Mouse (Mus musculus) urinary bladder, postnatal 10 days (tissue): ENCODE data around the gene Gramd1b.

Source experiments
- DNase-seq: peaks from one replicate; pipeline ENCODE4 v3.0.0; 2022; ENCODE audit warnings: low spot score

Gene Gramd1b

DNA sequence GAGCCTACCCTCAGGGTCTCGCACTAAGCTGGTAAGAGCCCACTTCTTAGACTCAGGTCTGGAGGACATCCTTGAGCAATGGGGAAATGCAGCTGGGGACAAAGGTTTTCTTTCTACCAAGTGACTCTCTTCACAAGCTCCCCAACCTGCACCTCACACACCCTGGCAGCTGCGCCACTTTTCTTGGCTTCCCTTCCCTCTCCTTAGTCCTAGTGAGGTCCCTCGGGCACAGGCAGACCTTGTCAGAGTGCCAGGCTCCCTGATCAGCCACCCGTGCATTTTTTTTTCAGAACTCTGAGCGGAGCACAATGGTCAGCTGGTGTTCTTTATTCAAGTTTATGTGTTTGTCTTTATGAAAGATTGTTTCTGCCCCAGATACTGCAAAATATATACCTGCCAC, 194.5 kb downstream of the Gramd1b start:
- DNase-seq, result no peak

DNA sequence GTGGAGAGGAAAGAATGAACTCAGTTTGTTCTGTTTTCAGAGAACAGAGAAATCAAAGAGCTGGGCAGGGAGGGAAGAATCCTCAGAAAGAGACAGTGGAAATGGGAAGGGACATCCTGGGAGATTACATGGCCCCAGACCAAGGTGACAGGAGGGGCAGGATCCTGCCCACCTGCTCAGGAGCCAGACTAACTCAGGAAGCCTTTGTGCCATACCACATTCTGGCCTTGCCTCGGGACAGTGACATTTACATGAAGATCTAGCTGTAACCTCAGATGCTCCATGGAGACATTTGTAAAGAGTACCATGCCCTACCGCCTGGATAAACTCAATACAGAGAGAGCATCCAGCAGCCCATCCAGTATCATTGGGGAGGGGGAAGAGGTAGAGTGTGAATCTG, 196.6 kb downstream of the Gramd1b start:
- DNase-seq, result no peak

DNA sequence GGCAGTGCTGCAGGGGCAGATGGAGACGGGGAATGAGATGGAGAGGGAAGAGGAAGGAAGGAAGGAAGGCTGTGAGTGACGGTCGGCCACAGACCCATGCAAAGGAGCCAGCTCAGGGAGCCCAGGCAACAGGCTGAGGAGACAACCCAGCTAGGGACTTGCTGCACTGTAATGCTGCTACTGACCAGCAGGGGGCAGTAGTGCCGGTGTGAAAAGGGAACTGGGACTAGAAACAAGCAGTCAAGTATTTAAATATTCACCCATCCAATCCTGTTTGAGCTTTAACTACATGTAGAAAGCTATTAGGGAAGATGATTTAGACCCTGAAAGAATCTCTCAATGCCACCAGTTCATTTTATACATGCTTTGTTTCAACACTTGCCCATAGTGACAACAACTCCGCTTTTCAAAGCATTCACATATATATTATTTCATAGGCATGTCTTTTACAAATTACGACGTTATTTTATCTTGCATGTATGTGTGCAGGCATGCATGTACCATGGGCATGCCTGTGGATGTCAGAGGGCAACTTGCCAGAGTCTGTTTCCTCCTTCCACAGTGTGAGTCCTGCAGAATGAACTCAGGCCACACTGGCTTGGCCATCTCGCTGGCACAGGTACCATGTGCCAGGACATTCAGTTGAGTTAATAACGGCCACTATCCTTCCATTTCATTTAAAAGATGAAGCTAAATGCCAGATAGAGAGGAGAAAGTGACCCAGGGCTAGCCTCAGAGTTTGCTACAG, 197.4 kb downstream of the Gramd1b start:
- peak; percentile 33 for DNase-seq

DNA sequence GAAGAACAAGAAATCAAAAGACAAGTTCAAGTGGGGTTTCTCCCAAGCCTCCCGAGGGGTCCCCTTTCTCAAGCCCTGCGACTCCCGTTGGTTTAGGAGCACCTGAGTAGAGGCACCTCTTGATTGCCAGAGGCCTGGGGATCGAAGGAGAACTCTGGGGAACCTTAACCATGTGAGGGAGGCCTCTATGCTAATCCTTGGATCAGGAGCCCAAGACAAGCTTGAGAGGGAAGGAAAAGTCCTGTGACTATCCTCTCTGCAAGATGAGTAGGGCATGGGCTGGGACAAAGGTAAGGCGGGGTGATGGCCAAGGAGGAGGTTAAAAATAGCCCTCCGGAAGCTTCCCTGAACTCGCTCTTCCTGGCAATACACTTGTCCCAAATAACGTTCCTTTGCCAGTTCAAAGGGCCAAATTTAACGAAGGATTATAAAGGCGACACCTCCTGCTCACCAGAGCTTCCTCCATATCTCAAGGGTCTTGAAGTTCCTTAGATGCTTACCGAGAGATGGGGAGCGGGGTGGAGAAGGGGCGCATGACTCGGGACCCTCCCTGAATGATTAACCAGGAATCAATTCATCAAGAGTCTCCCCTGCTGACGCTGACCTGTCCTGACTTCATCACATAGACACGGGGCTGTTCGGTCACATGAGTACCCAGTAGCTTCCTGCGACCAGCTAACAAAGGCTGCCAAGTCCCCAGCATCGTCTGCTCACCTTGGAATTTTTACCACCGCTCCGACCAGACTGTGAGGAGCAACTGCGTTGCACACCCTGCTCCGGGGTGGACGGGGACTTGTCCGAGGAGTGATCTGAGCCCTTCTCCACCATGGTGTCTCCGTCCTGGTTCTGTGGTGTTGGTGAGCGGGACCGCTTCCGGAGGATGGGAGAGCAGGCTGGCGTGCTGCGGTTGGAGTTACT, 198.2 kb downstream of the Gramd1b start:
- no peak for DNase-seq

DNA sequence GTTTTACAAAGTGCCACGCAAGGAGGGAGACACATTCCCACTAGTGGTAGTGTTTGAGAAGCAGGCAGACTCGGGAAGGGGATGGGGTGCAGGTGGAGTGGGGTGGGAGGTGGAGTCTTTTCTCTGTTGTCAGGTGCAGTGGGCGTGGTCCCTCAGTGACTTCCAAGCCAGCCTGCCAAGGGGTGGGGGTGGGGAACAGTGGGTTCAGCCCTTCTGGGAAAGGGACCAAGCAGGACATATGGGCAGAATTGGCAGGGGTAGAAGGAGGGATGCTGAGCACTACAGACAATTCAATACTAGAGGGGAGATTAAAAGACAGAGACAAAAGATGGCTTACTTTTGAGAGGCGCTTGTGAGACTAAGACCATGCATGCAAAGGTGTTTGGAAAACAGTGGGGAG, 198.9 kb downstream of the Gramd1b start:
- no peak for DNase-seq

DNA sequence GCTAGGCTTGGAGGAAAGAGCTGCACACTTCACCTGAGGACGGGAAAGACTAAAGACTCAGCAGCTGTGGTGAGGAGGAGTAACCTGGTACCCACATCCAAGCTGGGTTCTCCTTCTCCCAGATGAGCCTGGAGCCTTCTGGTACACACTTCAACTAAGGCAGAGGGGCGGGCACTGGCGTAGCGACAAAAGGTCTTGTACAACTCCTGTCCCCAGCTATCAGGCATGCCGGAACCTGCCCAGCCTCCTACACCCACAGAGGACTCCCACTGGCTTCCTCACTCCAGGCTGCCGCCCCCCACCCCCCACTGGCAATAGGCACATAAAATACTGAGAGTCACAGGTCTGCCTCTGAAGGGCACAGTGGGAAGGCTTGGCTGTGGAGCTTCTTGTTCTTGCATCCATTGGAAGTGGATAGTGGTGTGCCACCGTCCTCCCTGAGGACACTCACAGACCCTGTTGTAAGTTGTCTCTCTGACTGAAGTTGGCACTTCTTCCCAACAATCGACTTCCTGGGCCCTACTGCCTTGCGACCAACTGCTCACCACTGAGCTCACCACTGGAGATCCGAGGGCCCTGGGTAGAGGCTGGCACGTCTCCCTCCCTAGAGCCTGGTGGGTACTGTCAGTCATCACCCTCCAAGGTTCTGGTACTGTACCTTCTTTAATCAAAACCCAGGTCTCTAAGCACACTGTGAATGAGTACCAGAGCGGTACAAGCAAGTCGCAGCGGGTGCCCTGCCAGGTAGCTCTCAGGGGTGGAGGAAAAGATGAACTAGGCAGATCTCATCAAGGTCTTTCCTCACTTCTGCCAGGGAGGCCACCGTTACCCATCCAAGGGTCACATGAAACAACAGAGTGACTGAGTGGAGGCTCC, 199.5 kb downstream of the Gramd1b start:
- no peak for DNase-seq

DNA sequence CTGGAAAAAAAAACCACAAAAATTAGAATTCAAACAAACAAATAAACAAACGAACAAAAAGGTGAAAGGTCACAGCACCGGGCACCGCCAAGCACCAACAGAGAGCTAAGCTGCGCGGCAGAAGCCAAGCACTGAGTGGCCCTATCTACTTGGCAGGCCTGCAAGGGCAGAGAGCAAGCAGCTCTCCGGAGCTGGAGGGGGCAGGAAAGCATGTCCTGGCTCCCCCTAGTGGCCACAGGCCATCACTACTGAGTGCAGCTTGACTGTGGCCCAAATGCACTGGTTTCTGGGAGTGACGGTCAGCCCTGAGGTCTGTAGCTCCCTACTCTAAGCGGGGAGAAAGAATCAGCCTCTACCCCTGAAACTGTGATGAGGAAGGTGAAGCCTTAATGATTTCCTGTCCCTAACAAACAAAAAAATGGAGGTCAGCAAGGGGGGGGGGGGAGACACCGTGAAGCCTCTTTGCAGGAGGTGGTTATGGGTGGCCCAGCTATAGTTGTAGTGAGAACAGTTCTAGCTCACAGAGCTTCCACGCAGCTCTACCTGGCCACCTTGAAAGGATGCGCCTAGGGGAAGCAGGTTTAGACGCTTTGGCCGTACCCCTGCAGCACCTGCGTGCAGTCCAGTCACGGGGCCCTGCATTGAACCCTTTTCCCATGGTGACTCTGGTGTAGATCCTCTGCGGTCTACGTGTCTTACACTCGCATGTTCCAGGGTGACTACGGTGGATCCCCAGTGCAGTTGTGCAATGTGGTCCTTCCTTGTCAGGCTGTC, 200.4 kb downstream of the Gramd1b start:
- peak; percentile 71 for DNase-seq

DNA sequence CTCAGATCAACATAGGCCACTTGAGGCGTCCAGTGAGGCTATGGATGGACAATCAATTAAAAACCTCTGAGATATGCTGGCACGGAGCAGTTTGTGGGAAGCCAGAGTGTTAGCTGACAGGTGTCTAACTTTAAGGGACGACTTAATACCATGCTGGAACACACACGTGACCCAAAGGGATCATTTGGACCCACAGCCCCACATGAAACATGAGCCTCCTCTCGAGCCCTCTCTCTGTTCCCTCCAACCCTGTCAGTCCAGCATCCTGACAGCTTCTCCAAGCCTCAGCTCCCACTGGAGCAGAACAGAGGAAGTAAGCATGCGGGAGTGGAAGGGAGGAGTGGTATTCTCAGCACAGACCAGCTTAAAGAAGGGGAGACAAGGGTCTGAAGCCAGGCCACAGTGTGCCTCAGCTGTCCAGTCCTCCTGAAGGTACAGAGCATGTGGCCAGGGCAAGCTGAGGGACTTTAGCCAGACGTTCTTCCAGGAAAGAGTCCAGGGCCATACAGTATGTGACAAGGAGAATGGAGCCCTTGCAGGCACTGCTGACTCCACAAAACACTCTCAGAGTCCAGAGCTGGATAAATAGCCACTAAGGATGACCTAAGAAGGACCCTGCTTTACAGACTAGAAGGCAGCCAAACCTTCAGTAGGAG, 204.8 kb downstream of the Gramd1b start:
- no peak for DNase-seq

DNA sequence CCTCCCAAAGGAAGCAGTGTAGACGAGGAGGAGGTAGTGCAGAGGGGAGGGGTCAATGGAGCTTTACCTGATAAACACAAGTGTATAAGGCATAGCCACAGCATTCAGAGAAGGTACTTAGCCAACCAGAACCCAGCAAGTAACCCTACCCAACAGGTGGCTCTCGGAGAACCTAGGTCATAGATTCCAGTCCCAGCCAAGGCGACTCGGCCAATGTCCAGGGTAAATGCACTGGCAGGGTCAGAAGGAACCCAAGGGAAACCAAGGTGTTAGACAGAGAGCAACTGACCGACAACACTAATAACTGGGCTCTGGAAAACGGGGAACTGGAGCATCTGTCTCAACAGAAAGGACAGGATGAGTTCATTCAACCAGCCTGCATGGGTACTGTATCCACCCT, 206.4 kb downstream of the Gramd1b start:
- DNase-seq, result no peak

DNA sequence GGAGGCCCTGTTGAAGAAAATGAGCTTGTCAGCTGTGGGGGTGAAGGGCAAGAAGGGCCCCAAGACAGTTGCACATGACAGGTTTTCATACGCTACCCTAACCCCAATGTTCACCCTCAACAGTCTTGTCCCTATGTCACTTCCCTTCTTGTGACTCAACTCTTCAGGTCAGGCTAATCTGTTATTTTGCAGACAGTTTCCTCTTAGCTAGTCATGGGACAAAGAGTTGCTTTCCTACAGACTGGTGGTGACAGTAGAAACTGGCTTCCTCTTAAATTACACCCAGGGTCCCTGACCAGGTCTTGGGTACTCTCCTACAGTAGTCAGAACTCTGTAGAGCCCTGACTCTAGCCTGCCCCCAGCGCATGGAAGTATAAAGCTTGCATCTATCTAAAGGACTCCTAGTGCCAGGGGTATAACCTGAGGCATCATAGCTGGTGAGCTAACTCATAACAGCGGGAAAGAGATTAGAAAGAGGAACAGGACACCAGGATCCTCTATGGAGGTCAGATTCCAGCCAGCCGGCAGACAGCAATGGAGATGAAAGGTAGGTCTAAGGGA, 206.9 kb downstream of the Gramd1b start:
- no peak for DNase-seq

DNA sequence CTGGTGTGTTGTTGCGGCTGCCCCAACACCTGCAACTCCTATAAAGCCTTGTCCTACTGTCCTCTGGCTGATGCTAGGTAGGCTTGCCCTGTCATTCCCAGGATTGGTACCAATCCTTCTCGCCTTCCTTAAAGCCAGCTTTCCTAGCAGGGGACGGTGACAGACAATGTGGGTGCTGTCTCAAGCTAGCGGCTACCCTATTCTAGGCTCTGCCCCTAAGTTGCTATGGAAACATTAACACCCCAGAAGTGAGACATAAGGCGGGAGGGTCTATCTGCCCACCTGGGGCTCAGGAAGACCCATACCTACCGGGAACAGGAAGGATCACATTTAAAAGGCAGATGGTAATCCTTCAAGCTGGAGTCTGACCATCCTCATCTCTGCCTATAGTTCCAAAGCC, 207.4 kb downstream of the Gramd1b start:
- no peak for DNase-seq

DNA sequence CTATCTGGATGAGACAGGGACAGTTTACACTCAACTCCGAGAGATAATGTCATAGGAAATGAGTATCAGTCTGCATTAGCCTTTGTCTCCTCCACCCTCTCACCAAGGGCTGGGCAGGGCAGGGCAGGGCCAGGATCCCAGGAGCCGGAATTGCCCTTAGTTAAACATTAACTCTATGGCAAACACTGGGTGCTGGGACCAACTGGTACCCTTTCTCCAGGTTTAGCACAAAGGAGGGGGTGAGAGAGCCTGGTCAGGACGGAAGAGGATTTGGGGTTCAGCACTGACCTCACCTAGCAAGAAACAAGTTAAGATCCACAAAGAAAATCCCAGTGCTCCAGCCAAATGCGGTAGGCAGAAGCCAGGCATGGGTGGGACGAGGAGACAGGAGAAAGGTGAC, 208.0 kb downstream of the Gramd1b start:
- no peak for DNase-seq

DNA sequence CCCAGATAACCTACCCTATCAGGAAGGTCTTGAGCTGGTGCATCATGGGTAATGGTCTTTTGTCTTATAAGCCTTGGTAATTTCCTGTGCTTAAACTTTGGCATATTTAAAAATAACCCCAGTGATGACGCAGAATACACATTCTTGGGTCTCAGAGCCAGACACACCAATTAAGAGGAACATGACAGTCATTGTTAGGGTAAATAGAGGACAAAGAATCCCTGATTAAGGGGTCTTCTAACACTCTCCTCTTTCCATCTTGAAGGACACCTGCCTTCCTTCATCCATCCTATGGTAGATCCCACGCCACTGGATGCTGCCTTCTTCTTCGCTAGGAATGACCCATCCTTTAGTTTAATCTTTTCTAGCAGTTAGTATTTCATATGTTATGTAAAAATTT, 208.8 kb downstream of the Gramd1b start:
- no peak for DNase-seq

DNA sequence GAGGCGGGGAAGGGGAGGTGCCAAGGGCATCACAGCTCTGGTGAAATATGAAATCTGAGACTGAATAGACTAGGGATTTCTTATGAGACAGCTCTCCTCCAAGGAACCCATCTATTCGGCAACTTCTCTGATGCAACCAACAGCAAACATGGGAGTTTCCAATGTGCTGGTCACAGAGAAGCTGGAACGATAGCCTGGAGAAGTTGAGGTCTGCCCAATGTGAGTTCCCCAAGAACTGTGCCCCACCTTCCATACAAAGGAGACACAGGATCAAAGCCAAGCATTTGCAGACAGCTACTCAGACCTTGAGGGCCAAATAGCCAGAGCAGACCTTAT, 209.5 kb downstream of the Gramd1b start:
- no peak for DNase-seq

DNA sequence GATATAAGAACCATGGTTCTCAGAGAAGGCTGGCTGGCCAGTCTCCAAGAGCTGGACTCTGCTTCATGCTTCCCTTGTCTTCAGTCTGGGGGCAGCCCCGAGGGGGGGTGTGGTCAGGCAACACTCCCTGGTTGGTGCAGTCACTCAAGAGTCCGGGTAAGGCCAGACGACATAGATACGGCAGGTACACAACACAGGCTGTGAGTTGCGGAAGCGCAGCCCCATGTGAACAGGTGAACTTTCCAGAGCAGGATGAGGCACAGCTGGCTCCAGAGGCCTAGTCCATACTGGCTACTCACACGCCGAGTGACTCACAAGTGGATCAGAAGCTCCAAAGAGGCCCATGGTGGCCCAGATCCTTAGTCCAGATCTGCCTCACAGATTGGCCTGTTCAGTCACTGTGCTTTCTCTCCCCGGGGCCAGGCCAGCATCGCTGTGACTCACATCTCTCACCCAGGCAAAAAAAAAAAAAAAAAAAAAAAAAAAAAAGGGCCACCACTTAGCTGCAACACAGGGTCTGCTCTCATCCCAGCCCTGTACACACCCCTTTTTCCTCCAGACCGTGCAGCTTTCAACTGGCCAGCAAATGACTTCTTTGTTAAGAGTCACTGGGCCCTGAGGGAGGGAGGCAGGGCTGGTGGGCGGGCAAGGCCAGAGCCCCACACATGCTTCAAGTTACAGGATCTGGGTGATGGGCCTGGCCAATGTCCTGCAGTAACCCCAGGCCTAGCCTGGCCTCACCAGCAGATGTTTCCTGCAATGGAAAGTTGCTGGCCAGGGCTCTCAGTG, 210.1 kb downstream of the Gramd1b start:
- DNase-seq, result peak; percentile 25

DNA sequence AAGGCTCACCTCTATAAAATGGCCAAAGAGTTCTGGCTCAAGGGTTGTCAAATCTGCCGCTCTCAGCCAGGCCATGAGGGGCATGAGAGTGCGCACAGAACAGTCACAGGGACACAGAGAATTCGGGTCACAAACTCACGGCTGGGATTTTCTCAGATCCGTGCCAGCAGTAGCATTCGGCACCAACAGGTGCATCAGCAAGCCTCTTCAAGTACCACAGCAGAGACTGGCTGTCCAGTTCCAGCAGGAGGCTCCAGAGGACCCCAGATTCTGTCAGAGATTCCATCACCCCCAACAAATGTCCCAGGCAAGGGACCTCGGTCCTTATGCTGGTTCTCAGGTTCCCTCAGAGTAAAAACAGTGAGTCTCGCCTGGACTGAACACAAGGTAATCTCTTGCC, 210.8 kb downstream of the Gramd1b start:
- no peak for DNase-seq

DNA sequence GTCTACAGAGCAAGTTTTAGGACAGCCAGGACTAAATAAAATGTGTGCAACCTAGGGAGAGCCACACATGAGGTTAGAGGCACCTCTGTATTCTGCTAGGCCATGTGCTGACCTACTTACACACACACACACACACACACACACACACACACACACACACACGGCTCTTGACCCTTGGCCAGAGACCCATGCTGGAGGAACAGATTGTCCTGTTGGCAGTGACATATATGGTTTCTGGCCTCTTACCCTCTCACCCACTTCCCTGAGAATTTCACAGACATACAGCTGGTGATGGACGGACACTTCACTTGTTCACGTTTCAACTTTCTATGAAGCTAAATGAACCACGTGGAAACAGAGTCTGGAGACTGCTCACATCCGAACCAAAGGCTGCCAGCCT, 212.4 kb downstream of the Gramd1b start:
- no peak for DNase-seq

DNA sequence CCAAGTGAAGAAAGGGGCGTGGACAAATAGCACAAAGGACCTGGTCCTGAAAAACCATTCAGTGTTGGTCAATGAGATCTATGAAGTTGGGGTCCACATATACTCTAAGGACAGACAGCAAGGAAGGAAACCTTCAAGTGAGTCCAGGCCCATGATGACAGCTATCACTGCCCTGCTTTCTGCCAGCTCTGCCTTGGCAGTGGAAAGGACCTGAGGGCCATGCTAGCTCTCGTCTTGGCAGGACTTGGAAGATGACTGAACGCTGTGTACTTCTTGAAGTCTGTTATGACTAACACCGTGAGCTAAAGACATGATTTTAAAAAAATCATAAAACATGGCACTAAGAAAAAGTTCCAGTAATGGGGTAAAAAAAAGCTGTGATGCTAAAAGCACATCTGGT, 213.4 kb downstream of the Gramd1b start:
- no peak for DNase-seq

DNA sequence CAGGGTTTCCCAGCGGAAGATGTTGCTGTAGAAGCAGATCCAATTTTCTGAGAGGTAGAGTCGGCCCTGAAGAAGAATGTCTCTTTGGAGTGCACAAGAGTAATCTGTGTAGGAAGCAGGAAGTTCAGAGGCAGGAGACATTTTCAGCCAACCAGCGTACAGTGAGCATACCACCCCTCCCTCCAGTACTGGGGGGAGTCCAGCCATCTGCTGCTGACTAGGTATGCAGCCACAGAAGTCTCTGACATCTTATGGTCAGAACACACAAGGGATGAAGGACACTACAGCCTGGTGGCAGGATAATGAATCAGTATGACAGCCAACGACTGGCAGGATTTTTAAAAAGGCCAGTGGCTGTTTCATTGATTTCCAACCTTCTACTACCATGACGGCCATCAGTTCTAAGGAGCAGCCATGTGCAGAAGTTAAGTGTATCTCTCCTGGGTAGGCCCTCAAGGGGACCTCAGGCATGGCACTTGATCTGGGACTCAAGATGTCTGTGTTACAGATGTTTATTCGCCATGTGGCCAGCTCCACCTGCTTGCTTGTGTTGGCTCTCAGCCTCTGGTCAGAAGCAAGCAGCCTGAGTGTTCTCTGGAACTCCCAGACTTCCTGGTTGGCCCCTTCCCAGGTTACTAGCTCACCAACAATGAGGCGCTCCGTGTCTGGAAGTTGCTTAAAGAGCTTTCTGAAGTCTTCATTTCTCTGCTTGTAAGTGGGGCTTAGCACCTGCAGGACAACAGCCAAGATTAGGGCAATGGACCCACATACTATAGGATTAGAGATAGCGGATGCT, 214.1 kb downstream of the Gramd1b start:
- no peak for DNase-seq
